Mouse (Mus musculus) hindbrain, embryonic 16.5 days (tissue): ENCODE measurements around the gene Atpaf1. TPM values are rescaled to one million over a fixed set of nuclear protein-coding genes. Genes with fewer than 3 reads are reported as not detected.

Experiments used
- ATAC-seq: fragments of 200-750 bp; cut with Nextera tagmentation; 2 replicates; pipeline ENCODE4 v1.8.0; 2017; ENCODE audit warnings: moderate TSS enrichment, moderate library complexity
- H3K27ac ChIP-seq: fragments of 300-500 bp; sonication (generic); 2 replicates; pipeline ENCODE4 v1.5.1; 2014; ENCODE audit warnings: low read depth, mild to moderate bottlenecking, control low read depth, low read length, moderate library complexity
- H3K27me3 ChIP-seq: fragments of 300-500 bp; sonication (generic); replicated peaks from 2 replicates; pipeline ENCODE4 v1.6.1; 2014; ENCODE audit warnings: low read length; ENCODE audit not compliant: control insufficient read depth, insufficient read depth
- H3K36me3 ChIP-seq: fragments of 300-500 bp; sonication (generic); 2 replicates; pipeline ENCODE4 v1.6.1; 2014; ENCODE audit warnings: mild to moderate bottlenecking, low read length, moderate library complexity, mixed read lengths; ENCODE audit not compliant: control insufficient read depth, insufficient read depth
- H3K4me1 ChIP-seq: fragments of 300-500 bp; sonication (generic); 2 replicates; pipeline ENCODE4 v1.6.1; 2014; ENCODE audit warnings: low read depth, low read length; ENCODE audit not compliant: control insufficient read depth, insufficient read depth
- H3K4me2 ChIP-seq: fragments of 300-500 bp; sonication (generic); 2 replicates; pipeline ENCODE4 v1.6.1; 2014; ENCODE audit warnings: mild to moderate bottlenecking, low read length, control low read depth, moderate library complexity
- H3K4me3 ChIP-seq: fragments of 300-500 bp; sonication (generic); 2 replicates; pipeline ENCODE4 v1.5.1; 2014; ENCODE audit warnings: mild to moderate bottlenecking, low read length, control low read depth, moderate library complexity
- H3K9ac ChIP-seq: fragments of 300-500 bp; sonication (generic); 2 replicates; pipeline ENCODE4 v1.6.1; 2014; ENCODE audit warnings: low read depth, mild to moderate bottlenecking, control low read depth, low read length, moderate library complexity
- H3K9me3 ChIP-seq: fragments of 300-500 bp; sonication (generic); 2 replicates; pipeline ENCODE4 v1.6.1; 2014; ENCODE audit warnings: mild to moderate bottlenecking, low read length, moderate library complexity; ENCODE audit not compliant: control insufficient read depth
- WGBS: fragments of 180-500 bp; shearing (Covaris S2); extraction: QIAGEN DNeasy Blood & Tissue Kit; methylation state at CpG from one replicate; pipeline ENCODE4 v1.1.7; 2014; 5-methylcytosine and 5-hydroxymethylcytosine counted together
- polyA plus RNA-seq: library from polyadenylated mRNA; unstranded; fragments of >200 nt; fragmentation: Nextera tagmentation; extraction: Ambion mirVana; gene quantifications from 2 replicates; pipeline ENCODE4 v1.2.1, GENCODE M21; 2015

Gene Atpaf1
- polyA plus RNA-seq, 1 experiment from 2014 or later: 37.7 TPM

DNA sequence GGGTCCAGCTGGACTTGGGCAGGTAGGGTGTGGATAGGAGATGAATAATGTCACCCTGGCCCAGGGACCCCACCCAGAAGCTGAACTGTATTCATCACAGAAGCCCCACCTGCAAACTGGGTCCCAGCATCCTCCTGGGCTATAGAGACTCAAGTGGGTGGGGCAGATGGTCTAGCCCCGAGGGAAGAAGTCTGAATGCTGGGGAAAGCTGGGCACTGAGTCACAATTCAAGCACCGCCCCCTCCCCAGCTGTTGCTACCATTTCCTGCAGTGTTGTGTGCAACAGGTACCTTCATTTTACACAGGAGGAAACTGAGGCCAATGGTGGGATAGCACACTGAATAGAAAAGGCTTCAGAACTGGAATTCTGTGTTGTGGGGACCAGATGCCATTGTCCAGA is 47.4 kb downstream of the Atpaf1 start:
- Histone ChIP-seq H3K9ac (no peak overlapping the region), H3K27me3 (no peaks in the 10 kb centered on the region), H3K4me2 (no peak overlapping the region), H3K9me3 (no peaks in the 10 kb centered on the region), H3K4me3 (no peak overlapping the region), H3K27ac (no peak overlapping the region), H3K36me3 (no peaks in the 10 kb centered on the region; the same call in 1 of the 2 replicates), H3K4me1 (peaks cover 6% of the 10 kb centered on the region)
- 61% methylated on average over 2 of the region's 2 CpGs for WGBS
- no peak for ATAC-seq

DNA sequence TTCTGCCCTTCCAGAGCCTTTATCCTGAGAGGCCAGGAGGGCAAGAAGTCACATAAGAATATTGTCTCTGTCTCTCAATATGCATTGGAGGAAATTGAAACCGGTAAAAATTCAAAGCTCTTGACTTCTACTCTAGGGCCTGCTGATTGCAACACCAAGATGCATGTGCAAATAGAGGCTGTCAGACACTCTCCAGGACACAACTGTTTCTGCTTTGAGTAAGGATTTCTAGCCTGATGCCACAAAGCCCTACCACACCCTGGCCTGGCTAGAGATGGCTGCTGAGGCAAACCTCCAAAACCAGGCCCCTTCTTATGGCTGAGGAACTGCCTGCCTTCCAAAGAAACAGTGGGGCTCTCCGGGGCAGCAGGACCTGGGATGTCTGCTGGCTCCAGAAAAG is 51.0 kb downstream of the Atpaf1 start:
- 70% methylated on average over 2 of the region's 2 CpGs for WGBS
- no peak overlapping the region for H3K4me3 ChIP-seq

DNA sequence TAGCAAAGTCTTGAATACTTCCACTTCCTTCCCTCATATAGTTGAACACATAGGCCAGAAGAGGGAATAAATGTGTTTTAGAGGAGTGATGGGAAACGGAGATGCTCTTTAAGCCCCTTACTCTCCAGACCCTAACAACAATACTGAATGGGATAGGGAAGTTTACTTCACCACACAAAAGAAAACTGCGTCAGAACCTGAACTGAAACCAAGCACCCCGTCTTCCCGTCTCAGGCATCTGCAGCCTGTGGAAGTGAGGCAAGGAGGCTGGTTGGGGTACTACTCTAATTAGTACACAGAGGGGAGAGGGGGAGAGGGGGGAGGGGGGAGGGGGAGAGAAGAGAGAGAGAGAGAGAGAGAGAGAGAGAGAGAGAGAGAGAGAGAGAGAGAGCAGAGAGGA is 53.6 kb downstream of the Atpaf1 start:
- no peaks in the 10 kb centered on the region for H3K27me3 ChIP-seq
- 75% methylated on average over 4 of the region's 4 CpGs for WGBS
- no peak for ATAC-seq
- no peaks in the 10 kb centered on the region; the same call in 1 of the 2 replicates for H3K4me1 ChIP-seq
- H3K4me2 ChIP-seq: peak overlapping the region; percentile 71; the same call in 1 of the 2 replicates
- H3K4me3 ChIP-seq: no peak overlapping the region
- no peak overlapping the region for H3K27ac ChIP-seq
- H3K9ac ChIP-seq: no peak overlapping the region
- no peaks in the 10 kb centered on the region; the same call in 1 of the 2 replicates for H3K36me3 ChIP-seq
- H3K9me3 ChIP-seq: no peaks in the 10 kb centered on the region

More for the DNA sequence above, 51.0 kb downstream of the Atpaf1 start:
- Histone ChIP-seq H3K27me3 (no peaks in the 10 kb centered on the region), H3K9me3 (no peaks in the 10 kb centered on the region), H3K4me2 (no peak overlapping the region), H3K27ac (no peak overlapping the region), H3K36me3 (no peaks in the 10 kb centered on the region; the same call in 1 of the 2 replicates), H3K9ac (no peak overlapping the region), H3K4me1 (no peaks in the 10 kb centered on the region; the same call in 1 of the 2 replicates)
- ATAC-seq: no peak

DNA sequence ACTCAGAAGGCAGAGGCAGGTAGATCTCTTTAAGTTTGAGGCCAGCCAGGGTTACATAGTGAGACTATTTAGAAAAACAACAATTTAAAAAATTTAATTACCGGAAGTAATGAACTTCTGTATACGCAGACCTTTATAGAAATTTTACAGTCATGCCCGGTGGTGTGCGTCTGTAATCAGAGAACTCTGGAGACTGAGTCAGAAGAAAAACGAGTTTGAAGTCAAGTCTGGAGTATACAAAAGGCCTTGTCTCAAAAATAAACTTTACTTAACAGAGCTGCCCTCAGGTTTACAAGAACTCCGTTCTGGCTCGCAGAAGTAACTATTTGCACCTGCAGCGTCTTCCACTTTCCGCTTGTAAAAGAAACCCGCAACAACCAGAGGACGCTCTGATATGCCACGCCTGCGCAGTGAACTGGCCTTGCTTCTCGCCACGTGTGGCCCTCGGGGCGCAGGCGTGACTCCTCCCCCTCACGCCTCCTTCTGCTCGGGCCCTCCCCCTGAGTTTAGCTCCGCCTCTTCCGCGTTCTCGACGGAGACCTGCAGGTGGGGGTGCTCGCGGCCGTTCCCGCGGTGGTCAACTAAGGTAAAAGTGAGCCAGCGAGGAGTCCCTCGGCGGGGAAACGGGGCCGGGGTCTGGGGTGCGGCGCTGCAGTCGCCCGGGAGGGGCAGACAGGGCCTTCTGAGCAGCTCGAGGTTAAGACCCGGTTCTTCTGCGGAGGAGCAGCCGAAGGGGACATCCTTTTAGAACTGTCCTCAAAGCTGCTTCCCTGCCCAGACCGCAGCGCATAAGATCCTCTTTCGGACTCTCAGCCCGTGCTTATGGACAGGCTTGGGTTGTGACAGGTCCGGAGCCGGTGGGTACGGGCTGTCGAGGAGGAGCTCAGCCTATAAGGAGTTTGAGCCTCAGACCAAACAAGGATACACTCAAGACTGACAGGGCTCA is 54.4 kb downstream of the Atpaf1 start, which contains the start of gene Mknk1:
Gene Mknk1, plus strand, starts transcription at position 503 of the 946 bp plus-strand sequence.
- H3K9me3 ChIP-seq: no peaks in the 10 kb centered on the region
- no peaks in the 10 kb centered on the region; the same call in 1 of the 2 replicates for H3K4me1 ChIP-seq
- 3% methylated on average over 51 of the region's 51 CpGs for WGBS
- H3K27me3 ChIP-seq: no peaks in the 10 kb centered on the region
- H3K9ac ChIP-seq: peak within 1 kb of the TSS; percentile 70
- no peaks in the 10 kb centered on the region; the same call in 1 of the 2 replicates for H3K36me3 ChIP-seq
- peak within 1 kb of the TSS; percentile 71 for H3K4me2 ChIP-seq
- ATAC-seq: peak; percentile 97
- peak within 1 kb of the TSS; percentile 50 for H3K27ac ChIP-seq
- peak within 1 kb of the TSS; percentile 61 for H3K4me3 ChIP-seq

DNA sequence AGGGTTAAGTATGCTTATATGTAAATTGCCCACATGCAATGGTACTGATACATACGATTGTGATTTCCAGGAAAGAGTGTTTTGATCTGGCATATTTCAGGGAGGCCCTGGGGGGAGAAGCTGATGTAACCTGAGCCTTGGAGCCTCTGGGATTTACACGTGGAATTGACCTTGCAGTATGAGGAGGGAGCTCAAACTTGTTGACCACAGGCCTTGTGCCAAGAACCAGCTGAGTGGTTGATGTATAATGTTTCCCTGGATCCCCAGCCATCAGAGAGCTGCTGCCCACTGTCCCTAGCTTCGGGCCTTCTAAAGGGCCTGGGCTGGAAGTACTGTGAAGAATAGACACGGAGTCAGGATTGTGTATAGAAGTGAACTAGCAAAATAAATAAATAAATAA is 55.3 kb downstream of the Atpaf1 start:
- H3K27ac ChIP-seq: no peak overlapping the region
- no peaks in the 10 kb centered on the region for H3K27me3 ChIP-seq
- 61% methylated on average over 4 of the region's 4 CpGs for WGBS
- H3K4me2 ChIP-seq: peak overlapping the region; percentile 71
- H3K4me3 ChIP-seq: peak overlapping the region; percentile 61; the same call in 1 of the 2 replicates
- H3K4me1 ChIP-seq: no peaks in the 10 kb centered on the region; the same call in 1 of the 2 replicates
- H3K9ac ChIP-seq: no peak overlapping the region
- no peak for ATAC-seq
- no peaks in the 10 kb centered on the region for H3K36me3 ChIP-seq
- H3K9me3 ChIP-seq: no peaks in the 10 kb centered on the region

DNA sequence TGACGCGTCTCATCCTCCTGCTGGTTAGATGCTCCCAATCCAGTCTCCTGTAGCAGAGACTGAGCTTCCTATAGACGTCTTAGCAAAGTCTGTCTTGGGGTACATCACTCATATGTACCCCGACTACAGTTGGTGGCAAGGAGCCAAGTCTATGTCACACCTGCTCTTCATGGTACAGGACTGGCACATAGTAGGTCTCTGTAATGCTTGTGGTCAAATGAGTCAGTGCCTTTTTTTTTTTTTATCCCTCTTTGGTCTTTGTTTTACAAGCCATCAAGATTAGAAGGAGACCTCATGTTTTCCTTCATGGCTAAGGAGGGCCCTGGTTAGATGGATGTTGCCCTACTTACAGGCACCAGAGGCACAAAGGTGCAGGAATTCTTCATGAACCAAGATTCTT is 56.2 kb downstream of the Atpaf1 start:
- no peak overlapping the region for H3K4me2 ChIP-seq
- ATAC-seq: no peak
- no peak overlapping the region for H3K9ac ChIP-seq
- no peaks in the 10 kb centered on the region; the same call in 1 of the 2 replicates for H3K4me1 ChIP-seq
- H3K27me3 ChIP-seq: no peaks in the 10 kb centered on the region
- H3K27ac ChIP-seq: no peak overlapping the region
- no peaks in the 10 kb centered on the region for H3K36me3 ChIP-seq
- 87% methylated on average over 4 of the region's 4 CpGs for WGBS
- no peak overlapping the region for H3K4me3 ChIP-seq
- H3K9me3 ChIP-seq: no peaks in the 10 kb centered on the region

DNA sequence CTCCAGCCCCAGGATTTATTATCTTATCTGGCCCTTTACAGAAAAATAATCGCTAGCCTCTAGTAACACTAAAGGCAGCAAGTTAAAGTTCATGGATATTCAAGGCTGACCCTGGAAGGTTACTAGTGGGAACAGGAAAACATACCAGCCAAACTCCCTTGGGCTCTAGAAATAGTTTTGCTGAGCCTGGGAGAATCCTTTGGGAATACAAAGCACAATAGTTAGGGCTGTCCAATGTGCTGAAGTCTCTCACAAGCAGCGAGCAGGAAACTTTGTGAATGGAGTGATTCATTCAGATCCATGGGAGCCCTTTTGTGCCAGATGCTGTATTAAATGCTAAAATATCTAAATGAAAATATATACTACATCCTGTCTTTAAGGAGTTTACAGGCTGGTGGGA is 62.0 kb downstream of the Atpaf1 start:
- Histone ChIP-seq H3K4me1 (no peaks in the 10 kb centered on the region), H3K36me3 (no peaks in the 10 kb centered on the region; the same call in 1 of the 2 replicates), H3K27ac (no peak overlapping the region), H3K27me3 (no peaks in the 10 kb centered on the region), H3K4me3 (no peak overlapping the region), H3K9ac (no peak overlapping the region), H3K4me2 (no peak overlapping the region), H3K9me3 (no peaks in the 10 kb centered on the region)
- ATAC-seq: no peak
- WGBS: 52% methylated on average over 2 of the region's 2 CpGs

DNA sequence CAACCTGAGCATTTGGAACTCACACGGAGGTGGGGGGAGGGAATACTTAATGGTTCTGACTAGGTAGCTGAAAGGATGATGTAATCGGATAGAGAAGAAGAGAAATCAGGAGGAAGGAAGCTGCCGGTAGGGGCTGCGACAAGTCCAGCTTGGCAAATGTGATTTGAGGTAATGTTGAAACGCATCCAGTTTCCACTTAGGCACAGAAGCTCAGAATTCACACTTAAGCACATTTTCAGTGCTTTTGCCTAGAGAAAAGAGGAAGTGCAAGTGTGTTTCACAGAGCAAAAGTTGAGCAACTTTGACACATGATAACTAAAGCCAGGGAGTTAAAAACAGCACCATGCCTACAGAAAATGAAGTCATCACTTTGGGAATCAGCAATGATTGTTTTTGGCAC is 62.8 kb downstream of the Atpaf1 start:
- Histone ChIP-seq H3K36me3 (no peaks in the 10 kb centered on the region; the same call in 1 of the 2 replicates), H3K4me1 (no peaks in the 10 kb centered on the region)
- ATAC-seq: no peak

DNA sequence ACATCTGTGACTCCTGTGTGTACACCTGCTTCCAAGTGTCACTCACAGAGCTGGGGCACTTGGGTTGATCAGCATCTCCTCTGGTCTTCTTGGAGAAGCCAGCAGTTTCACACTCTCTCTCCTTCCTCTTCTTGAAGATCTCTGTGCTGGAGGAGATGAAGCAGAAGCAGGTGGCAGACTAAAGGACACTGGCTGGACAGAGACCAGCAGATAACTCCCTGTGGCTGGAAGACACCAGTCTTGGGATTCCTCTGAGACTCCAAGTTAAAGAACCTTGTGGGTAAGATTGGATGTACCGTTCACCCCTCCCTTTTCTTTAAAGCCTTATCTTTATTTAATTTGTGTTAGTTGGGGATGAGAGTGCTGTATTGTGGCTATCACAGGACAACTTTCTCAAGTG is 63.5 kb downstream of the Atpaf1 start:
- H3K4me1 ChIP-seq: no peaks in the 10 kb centered on the region
- H3K36me3 ChIP-seq: no peaks in the 10 kb centered on the region; the same call in 1 of the 2 replicates
- 95% methylated on average over 1 of the region's 1 CpGs for WGBS
- ATAC-seq: no peak
- H3K9me3 ChIP-seq: no peaks in the 10 kb centered on the region
- no peak overlapping the region for H3K4me3 ChIP-seq
- H3K4me2 ChIP-seq: no peak overlapping the region
- no peak overlapping the region for H3K27ac ChIP-seq
- no peak overlapping the region for H3K9ac ChIP-seq
- H3K27me3 ChIP-seq: no peaks in the 10 kb centered on the region

More for the DNA sequence above, 62.8 kb downstream of the Atpaf1 start:
- no peak overlapping the region for H3K4me2 ChIP-seq
- H3K4me3 ChIP-seq: no peak overlapping the region
- no peak overlapping the region for H3K9ac ChIP-seq
- no peaks in the 10 kb centered on the region for H3K9me3 ChIP-seq
- 66% methylated on average over 5 of the region's 5 CpGs for WGBS
- H3K27me3 ChIP-seq: no peaks in the 10 kb centered on the region
- no peak overlapping the region for H3K27ac ChIP-seq
